Mouse (Mus musculus) MEL (cell line): ENCODE data around the gene Chd8. TPM values are rescaled to one million over a fixed set of nuclear protein-coding genes. Genes with fewer than 3 reads are reported as not detected.

Experiments
- DNase-seq: peaks from one replicate; pipeline ENCODE4 v3.0.0; 2011; ENCODE audit warnings: low read depth, low spot score
- H3K27ac ChIP-seq: 2 replicates; pipeline ENCODE4 v1.5.1; 2012; ENCODE audit warnings: low read depth, mild to moderate bottlenecking, control low read depth, low read length, moderate library complexity; ENCODE audit not compliant: control insufficient read depth
- H3K27me3 ChIP-seq, 2 experiments: fragments of 150-350 bp in 1 of 2; sonication (generic) in 1 of 2; 2 replicates each; pipeline ENCODE4 v1.6.1; 2012; ENCODE audit warnings: low read length in 2 of 2, mild to moderate bottlenecking in 2 of 2, improper control_type of control experiment in 1 of 2, moderate library complexity in 1 of 2; ENCODE audit not compliant: insufficient read depth in 2 of 2, control insufficient read depth in 1 of 2
- H3K36me3 ChIP-seq, 2 experiments: 2 replicates each; pipeline ENCODE4 v1.6.1; 2012 to 2014; ENCODE audit warnings: low read length in 2 of 2, improper control_type of control experiment in 1 of 2, inconsistent platforms in 1 of 2, mild to moderate bottlenecking in 1 of 2; ENCODE audit not compliant: insufficient read depth in 2 of 2, control insufficient read depth in 1 of 2
- H3K4me1 ChIP-seq, 2 experiments: fragments of 150-350 bp in 1 of 2; sonication (generic) in 1 of 2; 2 replicates each; pipeline ENCODE4 v1.6.1; 2012; ENCODE audit warnings: low read length in 2 of 2, improper control_type of control experiment in 1 of 2, mild to moderate bottlenecking in 1 of 2; ENCODE audit not compliant: insufficient read depth in 2 of 2, control insufficient read depth in 1 of 2
- H3K4me3 ChIP-seq, 2 experiments: fragments of 150-350 bp in 1 of 2; sonication (generic) in 1 of 2; 2 replicates each; pipeline ENCODE4 v1.5.1; 2012; ENCODE audit warnings: low read depth in 2 of 2, low read length in 2 of 2, mild to moderate bottlenecking in 2 of 2, moderate library complexity in 2 of 2, control low read depth in 1 of 2, improper control_type of control experiment in 1 of 2; ENCODE audit not compliant: control insufficient read depth in 1 of 2, insufficient read depth in 1 of 2
- H3K79me2 ChIP-seq: 2 replicates; pipeline ENCODE4 v1.6.1; 2012; ENCODE audit warnings: mild to moderate bottlenecking, low read length, moderate library complexity; ENCODE audit not compliant: control insufficient read depth, poor library complexity, insufficient read depth
- H3K9ac ChIP-seq: 2 replicates; pipeline ENCODE4 v1.6.1; 2012; ENCODE audit warnings: low read depth, mild to moderate bottlenecking, control low read depth, low read length, moderate library complexity; ENCODE audit not compliant: control insufficient read depth, poor library complexity, severe bottlenecking
- H3K9me3 ChIP-seq: fragments of 150-350 bp; sonication (generic); replicated peaks from 2 replicates; pipeline ENCODE4 v1.6.1; 2012; ENCODE audit warnings: mild to moderate bottlenecking, low read length, improper control_type of control experiment, moderate library complexity; ENCODE audit not compliant: insufficient read depth
- CHD1 ChIP-seq: IDR thresholded peaks from 2 replicates; pipeline ENCODE4 v1.6.1; 2012; ENCODE audit warnings: low read depth, mild to moderate bottlenecking, inconsistent platforms, low read length, improper control_type of control experiment
- CTCF ChIP-seq, 3 experiments: IDR thresholded peaks in 2 of 3; conservative IDR thresholded peaks in 1 of 3; 2 replicates each; pipeline ENCODE4 v1.5.1; 2011 to 2012; ENCODE audit warnings: low read length in 3 of 3, low read depth in 2 of 3, mild to moderate bottlenecking in 2 of 3, improper control_type of control experiment in 1 of 3, inconsistent platforms in 1 of 3, mixed read lengths in 1 of 3, moderate library complexity in 1 of 3; ENCODE audit not compliant: control insufficient read depth in 1 of 3, insufficient read depth in 1 of 3, poor library complexity in 1 of 3, severe bottlenecking in 1 of 3
- EP300 ChIP-seq, 2 experiments: IDR thresholded peaks; 2 replicates each; pipeline ENCODE4 v1.6.1; 2011; ENCODE audit warnings: improper control_type of control experiment in 2 of 2, low read length in 2 of 2, low read depth in 1 of 2, mild to moderate bottlenecking in 1 of 2
- ETS1 ChIP-seq: IDR thresholded peaks from 2 replicates; pipeline ENCODE4 v1.6.1; 2012; ENCODE audit warnings: low read depth, mild to moderate bottlenecking, inconsistent platforms, low read length, improper control_type of control experiment, moderate library complexity
- GABPA ChIP-seq: IDR thresholded peaks from 2 replicates; pipeline ENCODE4 v1.6.1; 2012; ENCODE audit warnings: low read depth, mild to moderate bottlenecking, inconsistent platforms, low read length, improper control_type of control experiment, moderate library complexity
- KAT2A ChIP-seq: conservative IDR thresholded peaks from 2 replicates; pipeline ENCODE4 v1.6.1; 2012; ENCODE audit warnings: low read depth, low read length, improper control_type of control experiment, inconsistent platforms
- MEF2A ChIP-seq: IDR thresholded peaks from 2 replicates; pipeline ENCODE4 v1.6.1; 2014; ENCODE audit warnings: low read depth, mild to moderate bottlenecking, inconsistent platforms, low read length, improper control_type of control experiment; ENCODE audit not compliant: poor library complexity, insufficient replicate concordance, severe bottlenecking; ENCODE audit errors: extremely low read depth
- MXI1 ChIP-seq: IDR thresholded peaks from 2 replicates; pipeline ENCODE4 v1.6.1; 2011; ENCODE audit warnings: mild to moderate bottlenecking, low read depth, low read length, improper control_type of control experiment
- MYC ChIP-seq: IDR thresholded peaks from 2 replicates; pipeline ENCODE4 v1.6.1; 2011; ENCODE audit warnings: low read depth, mild to moderate bottlenecking, low read length, improper control_type of control experiment, moderate library complexity
- RCOR1 ChIP-seq: IDR thresholded peaks from 2 replicates; pipeline ENCODE4 v1.6.1; 2012; ENCODE audit warnings: low read depth, mild to moderate bottlenecking, inconsistent platforms, low read length, improper control_type of control experiment
- SMC3 ChIP-seq: IDR thresholded peaks from 2 replicates; pipeline ENCODE4 v1.6.1; 2011; ENCODE audit warnings: low read depth, low read length, improper control_type of control experiment
- TAL1 ChIP-seq: IDR thresholded peaks from 2 replicates; pipeline ENCODE4 v1.6.1; 2012; ENCODE audit warnings: mild to moderate bottlenecking, inconsistent platforms, low read length, moderate library complexity, mixed read lengths
- USF1 ChIP-seq: IDR thresholded peaks from 2 replicates; pipeline ENCODE4 v1.6.1; 2014; ENCODE audit warnings: low read depth, mild to moderate bottlenecking, inconsistent platforms, low read length, improper control_type of control experiment, moderate library complexity
- ZC3H11A ChIP-seq: IDR thresholded peaks from 2 replicates; pipeline ENCODE4 v1.6.1; 2012; ENCODE audit warnings: low read depth, mild to moderate bottlenecking, inconsistent platforms, low read length, improper control_type of control experiment
- ZKSCAN1 ChIP-seq: IDR thresholded peaks from 2 replicates; pipeline ENCODE4 v1.6.1; 2012; ENCODE audit warnings: low read depth, mild to moderate bottlenecking, inconsistent platforms, low read length, improper control_type of control experiment, moderate library complexity
- ZMIZ1 ChIP-seq: IDR thresholded peaks from 2 replicates; pipeline ENCODE4 v1.6.1; 2012; ENCODE audit warnings: low read depth, mild to moderate bottlenecking, inconsistent platforms, low read length, improper control_type of control experiment, moderate library complexity
- ZNF384 ChIP-seq: IDR thresholded peaks from 2 replicates; pipeline ENCODE4 v1.6.1; 2012; ENCODE audit warnings: low read depth, mild to moderate bottlenecking, inconsistent platforms, low read length, improper control_type of control experiment
- polyA plus RNA-seq, 2 experiments: library from polyadenylated mRNA; stranded (reverse) in 1 of 2; unstranded in 1 of 2; fragments of >175 nt in 1 of 2; fragments of >200 nt in 1 of 2; gene quantifications; 2 replicates each; pipeline versions ENCODE4 v1.2.1 to v1.2.4; 2012; ENCODE audit warnings: low replicate concordance in 2 of 2, low read depth in 1 of 2; ENCODE audit not compliant: insufficient read length in 2 of 2, insufficient read depth in 1 of 2, missing spikeins in 1 of 2
- total RNA-seq: library from RNA; depleted of rRNA; stranded (reverse); fragments of 300-350 nt; gene quantifications from 2 replicates; pipeline ENCODE4 v1.2.3, GENCODE M21; 2012

The Chd8 gene
- total and polyA plus RNA-seq, 3 experiments, result 46.5 to 85.6 (median 73.5) TPM

- DNase-seq, result no peak
- Histone ChIP-seq H3K79me2 (no peaks in the 10 kb centered on the region), H3K36me3 (no peaks in the 10 kb centered on the region), H3K27ac (no peak overlapping the region), H3K27me3 (no peaks in the 10 kb centered on the region), H3K9me3 (no peaks in the 10 kb centered on the region), H3K4me1 (no peaks in the 10 kb centered on the region), H3K9ac (no peak overlapping the region), H3K4me3 (no peak overlapping the region)
- no peak for TF ChIP-seq ZC3H11A
Measured at GRCm38 (mm10) chr14:52272781-52273180, 15.2 kb upstream of the Chd8 start.

DNA sequence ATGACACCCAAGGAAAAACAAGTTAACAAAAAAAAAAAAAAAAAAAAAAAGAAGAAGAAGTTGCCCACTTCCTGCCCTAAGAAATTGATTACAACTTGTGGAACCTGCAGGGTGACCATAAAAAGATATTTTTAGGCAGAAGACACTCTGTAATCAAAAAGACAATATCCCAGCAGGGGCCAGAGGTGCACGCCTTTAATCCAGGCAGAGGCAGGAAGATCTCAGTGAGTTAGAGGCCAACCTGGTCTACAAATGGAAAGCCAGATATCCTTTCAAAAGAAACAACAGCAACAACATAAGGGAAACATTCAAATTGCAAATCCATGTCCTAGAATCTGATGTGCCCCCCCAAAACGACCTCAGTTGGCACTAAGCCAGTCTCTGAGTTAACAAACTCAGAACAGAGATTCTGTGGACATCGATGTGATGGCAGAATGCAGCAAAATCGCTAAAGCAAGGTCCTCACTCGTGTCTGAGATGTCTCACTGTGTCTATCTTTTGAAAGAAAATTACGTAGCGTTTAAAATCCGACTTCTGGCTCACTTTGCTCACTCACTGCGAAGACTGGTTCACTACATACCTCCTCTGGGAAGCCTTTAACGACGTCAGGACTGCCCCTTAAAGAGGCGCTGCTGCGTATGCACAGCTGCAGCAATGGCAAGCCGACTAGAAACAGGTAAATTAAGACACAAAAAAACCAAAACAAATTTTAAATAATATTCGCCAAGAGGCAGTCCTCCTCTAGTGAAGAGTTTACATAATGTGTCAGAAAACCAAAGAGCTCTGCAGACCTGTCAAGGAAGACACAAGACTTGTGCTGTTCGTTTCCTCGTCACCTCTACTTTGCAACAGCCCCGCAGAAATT, 1.0 kb downstream of the Chd8 start:
- H3K36me3 ChIP-seq, result peaks cover 0 to 21% of the 10 kb centered on the region in 2 experiments; a peak in 2 of 4 replicates
- H3K4me3 ChIP-seq, result peak overlapping the region; percentile 68 to 91
- H3K27me3 ChIP-seq, result no peaks in the 10 kb centered on the region
- H3K79me2 ChIP-seq, result peaks cover 46% of the 10 kb centered on the region
- peak overlapping the region; percentile 65 for H3K27ac ChIP-seq
- peak; percentile 69 for DNase-seq
- H3K9me3 ChIP-seq, result no peaks in the 10 kb centered on the region
- H3K9ac ChIP-seq, result peak overlapping the region; percentile 72
- TF ChIP-seq MEF2A (0 out of 2 replicates have a peak, but pooled peaks have one; percentile 18), CTCF (IDR thresholded peaks at IDR 0.05 in 2 of 3, conservative IDR thresholded peaks at IDR 0.05 in 1 of 3; ENCODE audit: control insufficient read depth in 1 of 3, insufficient read depth in 1 of 3, low read depth in 2 of 3, low read length in 3 of 3, poor library complexity in 1 of 3, severe bottlenecking in 1 of 3) (no peak), ZKSCAN1 (no peak), ETS1 (no peak), ZNF384 (peak; percentile 82), EP300 (IDR thresholded peaks at IDR 0.05; ENCODE audit: low read depth in 1 of 2, low read length in 2 of 2) (no peak), GABPA (no peak), ZMIZ1 (no peak), MXI1 (0 out of 2 replicates have a peak, but pooled peaks have one; percentile 22), TAL1 (no peak), SMC3 (no peak), KAT2A (no peak), RCOR1 (no peak), CHD1 (no peak; the same call in 1 of the 2 replicates), MYC (no peak), USF1 (no peak)
- peaks cover 6 to 17% of the 10 kb centered on the region in 2 experiments; a peak in 3 of 4 replicates for H3K4me1 ChIP-seq
